Mouse (Mus musculus) embryonic facial prominence, embryonic 11.5 days (tissue): ENCODE results near the gene Fam199x. TPM values are rescaled to one million over a fixed set of nuclear protein-coding genes. Genes with fewer than 3 reads are reported as not detected.

Source experiments
- ATAC-seq: fragments of 200-750 bp; cut with Nextera tagmentation; replicated peaks from 2 replicates; pipeline ENCODE4 v1.8.0; 2017; ENCODE audit warnings: low read depth; ENCODE audit not compliant: insufficient number of reproducible peaks, low FRiP score, low TSS enrichment
- DNase-seq: peaks from one replicate; pipeline ENCODE4 v3.0.0-alpha.2; 2015; ENCODE audit warnings: low spot score
- H3K27ac ChIP-seq: fragments of 300-500 bp; sonication (generic); replicated peaks from 2 replicates; pipeline ENCODE4 v1.5.1; 2014; ENCODE audit warnings: mild to moderate bottlenecking, low read depth, low read length, control low read depth
- H3K27me3 ChIP-seq: fragments of 300-500 bp; sonication (generic); 2 replicates; pipeline ENCODE4 v1.6.1; 2014; ENCODE audit warnings: mild to moderate bottlenecking, low read length, moderate library complexity, mixed read lengths; ENCODE audit not compliant: control insufficient read depth, insufficient read depth
- H3K36me3 ChIP-seq: fragments of 300-500 bp; sonication (generic); replicated peaks from 2 replicates; pipeline ENCODE4 v1.6.1; 2014; ENCODE audit warnings: low read depth, mild to moderate bottlenecking, low read length, moderate library complexity, mixed read lengths; ENCODE audit not compliant: control insufficient read depth, insufficient read depth
- H3K4me1 ChIP-seq: fragments of 300-500 bp; sonication (generic); 2 replicates; pipeline ENCODE4 v1.6.1; 2014; ENCODE audit warnings: low read length, mixed read lengths; ENCODE audit not compliant: control insufficient read depth, insufficient read depth
- H3K4me2 ChIP-seq: fragments of 300-500 bp; sonication (generic); 2 replicates; pipeline ENCODE4 v1.6.1; 2014; ENCODE audit warnings: low read depth, mild to moderate bottlenecking, control low read depth, low read length, moderate library complexity
- H3K4me3 ChIP-seq: fragments of 300-500 bp; sonication (generic); 2 replicates; pipeline ENCODE4 v1.5.1; 2014; ENCODE audit warnings: low read depth, low read length, control low read depth
- H3K9ac ChIP-seq: fragments of 300-500 bp; sonication (generic); replicated peaks from 2 replicates; pipeline ENCODE4 v1.6.1; 2014; ENCODE audit warnings: mild to moderate bottlenecking, control low read depth, low read length
- H3K9me3 ChIP-seq: fragments of 300-500 bp; sonication (generic); replicated peaks from 2 replicates; pipeline ENCODE4 v1.6.1; 2016; ENCODE audit warnings: mild to moderate bottlenecking, low read length, inconsistent platforms, mixed read lengths; ENCODE audit not compliant: control insufficient read depth
- WGBS: fragments of 180-500 bp; shearing (Covaris S2); extraction: QIAGEN DNeasy Blood & Tissue Kit; methylation state at CpG from one replicate; pipeline ENCODE4 v1.1.7; 2014; 5-methylcytosine and 5-hydroxymethylcytosine counted together
- polyA plus RNA-seq: library from polyadenylated mRNA; unstranded; fragments of >200 nt; fragmentation: Nextera tagmentation; extraction: Ambion mirVana; gene quantifications from 2 replicates; pipeline ENCODE4 v1.2.1, GENCODE M21; 2014

The Fam199x gene
- polyA plus RNA-seq, 1 experiment from 2014 or later, result 16.6 TPM

DNA sequence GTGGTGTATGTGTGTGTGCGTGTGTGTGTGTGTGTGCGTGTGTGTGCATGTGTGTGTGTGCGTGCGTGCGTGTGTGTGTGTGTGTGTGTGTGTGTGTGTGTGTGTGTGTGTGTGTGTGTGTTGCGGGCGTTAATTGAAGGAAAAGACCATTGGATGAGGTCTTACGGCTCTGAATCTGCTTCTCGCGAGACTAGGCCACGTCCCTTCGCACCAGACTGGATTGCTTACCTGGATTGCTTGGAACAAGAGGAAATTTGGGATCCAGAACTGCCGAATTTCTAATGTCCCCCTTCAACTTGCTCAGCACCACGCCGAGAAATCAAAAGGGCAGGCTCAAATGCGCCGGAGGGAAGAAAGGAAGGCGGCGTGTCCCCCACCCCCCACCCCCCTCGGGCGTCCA is 72.3 kb downstream of the Fam199x start, which contains the start of gene Esx1:
Gene Esx1, minus strand, starts transcription at position 366 of the 400 bp plus-strand sequence.
- 23% methylated on average over 16 of the region's 21 CpGs for WGBS
- Histone ChIP-seq H3K4me1 (no peaks in the 10 kb centered on the region), H3K9ac (no peak within 1 kb of the TSS), H3K4me2 (no peak within 1 kb of the TSS), H3K27ac (no peak within 1 kb of the TSS), H3K4me3 (no peak within 1 kb of the TSS), H3K27me3 (peaks cover 38% of the 10 kb centered on the region), H3K36me3 (no peaks in the 10 kb centered on the region), H3K9me3 (no peaks in the 10 kb centered on the region)
- DNase-seq (no peak), ATAC-seq (no peak)

DNA sequence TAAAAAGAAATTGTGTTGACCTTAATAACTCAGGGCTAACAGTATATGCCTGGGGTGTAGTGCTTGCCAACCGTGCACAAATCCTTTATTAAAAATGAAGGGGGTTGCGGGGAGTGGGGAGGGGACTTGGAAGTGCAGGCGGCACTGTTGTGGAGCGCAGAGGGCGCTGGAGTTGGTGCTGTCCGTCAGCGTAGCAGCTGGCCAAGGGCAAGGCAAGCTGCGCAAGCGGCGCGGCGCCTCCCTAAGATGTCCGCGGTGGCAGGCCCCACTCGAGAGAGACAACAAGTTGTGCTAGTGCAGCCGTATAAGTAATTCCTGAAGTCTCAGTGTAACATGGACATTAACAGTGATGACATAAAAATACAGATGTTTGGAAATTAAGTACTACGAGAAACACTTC is 78.1 kb downstream of the Fam199x start:
- no peak for DNase-seq
- H3K4me1 ChIP-seq, result no peaks in the 10 kb centered on the region
- peaks cover 21% of the 10 kb centered on the region for H3K27me3 ChIP-seq
- H3K36me3 ChIP-seq, result no peaks in the 10 kb centered on the region
- no peak overlapping the region for H3K4me3 ChIP-seq
- H3K4me2 ChIP-seq, result no peak overlapping the region
- no peak overlapping the region for H3K27ac ChIP-seq
- ATAC-seq, result no peak
- no peaks in the 10 kb centered on the region for H3K9me3 ChIP-seq
- WGBS, result 15% methylated on average over 17 of the region's 17 CpGs
- no peak overlapping the region for H3K9ac ChIP-seq

Other genes starting within 250 kb of the Fam199x start
- gene Plp1, start 226.9 kb upstream of the Fam199x start, polyA plus RNA-seq, result 15.8 and 16.0 TPM in 2 replicates
- 0.77 and 1.6 TPM in 2 replicates for gene Rab9b, start 180.8 kb upstream of the Fam199x start, polyA plus RNA-seq
- gene H2bfm, start 122.3 kb upstream of the Fam199x start, polyA plus RNA-seq, result not detected in 2 replicates
- gene Tmsb15b2, start 74.1 kb upstream of the Fam199x start, polyA plus RNA-seq, result 92.4 and 92.5 TPM in 2 replicates
- 11.8 and 12.9 TPM in 2 replicates for gene Tmsb15l, start 72.7 kb upstream of the Fam199x start, polyA plus RNA-seq
- gene Tmsb15b1, start 72.7 kb upstream of the Fam199x start, polyA plus RNA-seq, result 30.6 and 35.8 TPM in 2 replicates
- gene Zcchc18, start 56.4 kb upstream of the Fam199x start, polyA plus RNA-seq, result 59.5 and 61.3 TPM in 2 replicates
- 13.4 TPM in 2 replicates for gene Slc25a53, start 11.3 kb upstream of the Fam199x start, polyA plus RNA-seq
- gene Esx1, start 72.5 kb downstream of the Fam199x start, polyA plus RNA-seq, result not detected in 2 replicates